Mouse (Mus musculus): ENCODE measurements at regions not wholly inside any gene's neighbourhood (a gene's known extent, or its start where the extent isn't known, plus 50 kb on each side); places are given as distances from the start of the nearest gene placed in this dataset.

DNA sequence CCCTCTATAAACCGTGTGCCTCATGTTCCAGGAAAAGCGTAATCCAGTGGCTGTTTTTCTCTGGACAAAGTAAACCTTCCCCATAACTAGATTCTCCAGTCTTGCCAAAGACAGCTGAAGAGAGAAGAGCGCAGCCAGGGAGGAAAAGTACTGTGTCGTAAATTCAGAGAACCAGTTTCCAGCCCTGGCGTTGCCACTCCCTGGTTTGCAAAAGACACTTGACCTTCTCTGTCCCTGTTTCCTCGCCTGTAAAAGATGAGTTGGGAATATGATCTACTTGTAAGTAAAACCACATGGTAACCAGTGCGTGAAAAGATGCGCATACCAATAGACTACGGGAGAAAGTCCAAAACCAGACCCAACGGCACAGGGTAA, 160.1 kb upstream of the Paip1 start:
- DNase-seq, result no peak

DNA sequence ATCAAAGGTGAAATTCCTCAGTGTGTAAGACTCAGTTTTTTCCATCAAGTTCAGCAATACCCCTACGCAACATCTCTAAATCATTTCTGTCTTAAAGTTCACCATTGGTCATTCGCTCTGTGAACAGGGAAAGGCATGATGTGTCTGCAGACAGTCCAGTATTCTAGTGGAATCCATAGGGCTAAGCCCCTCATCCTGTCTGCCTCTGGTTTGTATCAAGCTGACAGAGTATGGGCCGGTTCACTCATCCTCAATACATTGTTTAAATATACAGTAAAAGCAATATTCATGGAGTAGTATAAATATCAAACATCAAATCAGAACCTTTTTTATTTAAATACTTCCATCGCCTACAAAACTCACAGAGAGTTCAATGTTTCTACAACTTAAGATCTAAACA, 152.9 kb upstream of the Paip1 start:
- no peak for DNase-seq

DNA sequence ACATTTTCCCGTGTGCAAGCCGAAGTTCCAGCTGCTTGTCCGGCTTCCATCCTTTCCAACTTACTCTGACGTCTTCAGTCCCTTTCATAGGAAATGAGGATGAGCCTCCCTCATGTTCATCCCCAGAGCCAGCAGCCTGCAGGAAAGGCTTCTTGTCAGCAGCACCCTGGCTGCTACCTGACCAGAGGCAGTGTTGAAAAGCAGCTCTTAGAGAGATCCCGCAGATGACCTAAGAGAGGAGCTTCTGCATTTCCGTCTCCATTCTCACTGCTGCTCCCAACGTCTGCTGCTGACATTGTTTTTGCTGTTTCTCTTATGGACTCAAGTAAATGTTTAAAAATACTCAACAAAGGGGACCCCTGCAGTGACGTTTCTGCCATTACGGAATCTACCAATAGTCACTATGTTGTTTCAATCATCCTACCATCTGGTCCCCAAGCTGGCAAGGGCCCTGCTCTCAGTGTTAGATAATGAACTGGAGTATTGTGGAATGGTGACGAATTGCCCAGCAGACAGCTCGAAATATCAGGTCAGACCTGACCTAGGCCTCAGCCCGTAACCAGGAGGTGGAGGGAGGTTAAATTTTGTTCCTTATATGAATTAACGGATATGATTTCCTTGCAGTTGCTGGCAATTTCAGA, 151.0 kb upstream of the Paip1 start:
- DNase-seq, result peak; percentile 4 to 11

- no peak for DNase-seq
Observed at GRCm38 (mm10) chr13:119279449-119279848, 149.0 kb upstream of the Paip1 start.

DNA sequence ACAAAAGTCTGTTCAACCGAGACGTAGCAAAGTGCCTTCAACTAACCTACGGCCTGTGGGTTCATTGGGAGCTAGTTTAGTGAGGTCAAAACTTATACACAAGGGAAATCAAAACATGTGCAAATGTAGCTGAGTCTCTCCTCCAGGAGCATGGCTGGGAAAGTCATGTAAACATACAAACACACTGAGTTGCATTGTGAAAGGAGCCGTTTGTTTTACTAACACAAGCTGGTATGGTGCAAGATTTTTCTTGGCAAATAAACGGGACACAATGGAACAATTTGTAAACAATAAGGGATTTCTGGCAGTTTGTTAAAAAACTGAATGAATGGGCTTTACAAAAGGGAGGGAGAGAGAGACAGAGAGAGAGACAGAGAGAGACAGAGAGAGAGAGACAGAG, 147.8 kb upstream of the Paip1 start:
- DNase-seq, result no peak

DNA sequence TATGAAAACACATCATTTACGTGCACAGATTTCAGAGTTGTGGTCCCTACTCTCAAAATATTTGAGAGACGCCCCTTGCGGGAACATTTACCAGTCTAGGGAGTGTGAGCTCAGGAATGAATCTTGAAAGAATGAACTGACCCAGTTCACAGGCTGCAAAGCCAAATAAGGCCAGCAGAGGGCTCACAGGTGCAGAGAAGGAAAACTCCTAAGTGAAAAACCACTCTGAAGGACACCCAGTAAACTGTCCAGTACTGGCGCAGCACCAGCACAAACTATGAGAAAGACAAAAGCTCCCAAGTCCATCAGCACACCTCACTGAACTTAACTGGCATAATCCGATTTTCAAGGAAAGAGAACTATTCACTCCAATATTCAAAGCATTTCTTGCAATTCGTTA, 145.0 kb upstream of the Paip1 start:
- DNase-seq, result peak; percentile 68 to 83

DNA sequence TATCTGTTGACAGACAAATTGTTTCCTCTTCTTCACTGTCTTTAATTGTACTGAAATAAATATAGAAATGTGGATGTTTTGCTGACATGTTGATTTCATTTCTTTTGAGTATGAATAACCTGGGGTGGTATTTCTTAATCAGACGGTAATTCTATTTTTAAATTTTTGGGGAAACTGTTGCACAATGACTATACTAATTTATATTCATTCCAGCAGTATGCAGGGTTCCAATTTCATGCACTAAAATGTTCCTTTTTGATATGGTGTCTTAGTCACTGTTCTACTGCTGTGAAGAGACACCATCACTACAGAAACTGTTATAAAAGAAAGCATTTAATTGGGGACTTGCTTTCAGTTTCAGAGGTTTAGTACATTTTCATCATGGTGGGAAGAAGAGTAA, 119.2 kb upstream of the Paip1 start:
- DNase-seq, result no peak

GRCm38 (mm10) chr13:119310013-119310412, 118.4 kb upstream of the Paip1 start:
- no peak for DNase-seq

DNA sequence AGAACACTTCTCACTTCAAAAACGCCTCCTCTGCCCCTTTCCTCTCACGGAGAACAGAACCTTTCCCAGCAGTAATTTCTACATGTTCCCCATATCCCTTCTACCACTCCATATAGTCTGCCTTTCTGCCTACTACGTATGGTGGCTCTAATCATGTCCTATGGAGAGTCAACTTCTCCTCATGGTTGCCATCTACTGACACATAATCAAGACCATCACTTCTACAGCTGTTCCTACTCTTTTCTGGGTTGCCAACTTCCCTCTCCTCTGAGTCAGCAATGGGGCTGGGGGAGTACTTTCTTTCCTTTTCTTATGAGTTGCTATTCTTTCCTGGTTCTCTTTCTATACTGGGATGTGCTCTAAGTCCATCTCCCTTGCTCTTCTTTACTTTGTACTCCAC, 114.0 kb upstream of the Paip1 start:
- DNase-seq, result no peak

GRCm38 (mm10) chr13:119318358-119318757, 110.0 kb upstream of the Paip1 start:
- DNase-seq, result no peak

GRCm38 (mm10) chr13:119325510-119325909, 102.9 kb upstream of the Paip1 start:
- DNase-seq, result no peak

DNA sequence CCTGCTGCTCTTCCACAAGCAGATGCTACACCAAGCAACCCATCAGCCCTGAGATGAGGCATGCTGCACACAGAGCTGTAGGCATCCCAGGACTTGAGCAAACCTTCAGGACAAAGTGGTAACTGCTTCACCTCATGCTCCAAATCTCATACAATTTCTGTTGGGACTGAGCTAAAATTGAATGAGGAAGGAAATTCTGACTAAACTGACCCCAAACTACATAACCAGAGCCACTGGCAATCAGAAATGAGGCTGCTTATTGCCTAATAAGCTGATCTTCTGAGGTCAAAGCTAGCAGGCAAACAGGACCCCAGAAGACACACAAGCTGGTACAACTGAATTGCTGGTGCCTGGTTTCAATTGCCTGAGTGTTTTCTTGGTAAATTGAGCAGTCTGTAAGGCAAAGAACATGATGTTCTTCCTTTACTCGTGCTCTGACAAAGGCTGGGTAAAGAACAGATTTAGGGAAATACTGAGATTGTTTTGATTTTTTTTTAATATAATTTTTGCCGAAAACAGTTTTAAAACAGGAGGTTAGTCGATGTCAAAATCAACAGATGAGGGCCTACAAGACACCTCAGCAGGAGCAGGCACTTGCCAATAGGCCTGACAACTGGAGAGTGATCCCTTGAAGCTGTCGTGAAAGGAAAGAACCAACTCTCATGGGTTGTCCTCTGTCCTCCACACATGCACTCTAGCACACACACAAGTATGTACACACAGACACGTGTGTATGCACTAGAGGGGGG, 101.3 kb upstream of the Paip1 start:
- no peak for DNase-seq

- no peak for DNase-seq
Observed at GRCm38 (mm10) chr13:119328731-119329130, 99.7 kb upstream of the Paip1 start.

- no peak for DNase-seq
Observed at GRCm38 (mm10) chr13:119331815-119332214, 96.6 kb upstream of the Paip1 start.

DNA sequence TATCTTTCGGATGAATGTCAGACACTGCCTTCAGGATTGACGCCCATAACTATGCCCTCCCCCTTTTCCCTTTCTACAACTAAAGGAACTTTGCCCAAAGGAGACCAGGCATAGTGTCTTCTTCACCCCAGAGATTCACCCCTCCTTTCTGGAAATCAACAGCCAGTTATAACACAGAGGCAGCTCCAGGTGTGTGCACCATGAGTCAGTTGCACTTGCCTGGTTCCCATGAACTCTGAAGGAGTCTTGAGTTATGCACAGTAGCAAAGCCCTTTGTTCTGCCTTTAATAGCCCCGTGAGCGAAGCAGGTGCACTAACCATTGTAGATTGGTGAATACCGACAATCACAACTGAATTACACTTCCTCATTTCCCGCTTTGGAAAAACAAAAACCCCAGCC, 94.5 kb upstream of the Paip1 start:
- DNase-seq, result no peak

GRCm38 (mm10) chr13:119337861-119338260, 90.5 kb upstream of the Paip1 start:
- DNase-seq, result peak; percentile 21 to 49

- no peak for DNase-seq
Observed at GRCm38 (mm10) chr13:119339016-119339415, 89.4 kb upstream of the Paip1 start.

- peak; percentile 10 to 39 for DNase-seq
Observed at GRCm38 (mm10) chr13:119339762-119340161, 88.6 kb upstream of the Paip1 start.

DNA sequence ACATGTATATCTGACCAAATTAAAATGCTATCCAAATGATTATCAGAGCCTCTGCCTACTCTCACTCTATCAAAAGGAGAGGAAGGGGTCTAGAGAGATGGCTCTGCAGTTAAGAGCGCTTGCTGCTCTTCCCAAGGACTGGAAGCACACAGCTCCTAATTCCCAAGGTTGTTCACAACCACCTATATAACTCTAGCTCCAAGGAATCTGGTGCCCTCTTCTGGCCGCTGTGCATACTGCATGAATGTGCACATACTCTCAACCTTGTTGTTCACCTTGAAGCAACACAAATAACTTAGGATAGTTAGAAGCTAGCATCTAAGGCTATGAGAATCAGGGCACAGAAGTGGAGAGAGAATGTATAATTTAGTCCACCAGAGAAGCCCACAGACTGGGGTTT, 86.6 kb upstream of the Paip1 start:
- DNase-seq, result peak in 1 of 2 experiments; percentile 26

DNA sequence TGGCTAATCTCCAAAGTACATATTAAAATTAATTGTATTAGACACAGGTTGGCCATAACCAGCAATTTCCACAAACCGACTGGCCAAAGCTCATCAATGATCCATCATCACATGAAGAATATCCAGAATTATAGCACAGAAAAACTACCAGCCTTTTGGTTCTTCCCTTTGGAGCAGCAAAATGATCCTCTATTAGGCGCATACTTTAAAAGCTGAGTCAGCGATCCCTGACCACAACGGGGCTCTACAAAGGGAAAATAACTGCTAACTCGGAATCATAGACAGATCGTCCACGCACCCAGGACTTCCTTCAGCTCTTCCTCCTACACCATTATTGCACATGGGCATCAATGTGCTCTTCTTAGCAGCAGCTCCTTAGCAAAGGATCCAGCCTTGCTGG, 85.6 kb upstream of the Paip1 start:
- no peak for DNase-seq

- DNase-seq, result no peak
Observed at GRCm38 (mm10) chr13:119347988-119348387, 80.4 kb upstream of the Paip1 start.

GRCm38 (mm10) chr13:119351346-119351745, 77.1 kb upstream of the Paip1 start:
- peak in 1 of 2 experiments; percentile 33 for DNase-seq

- no peak for DNase-seq
Observed at GRCm38 (mm10) chr13:119358696-119359095, 69.7 kb upstream of the Paip1 start.

GRCm38 (mm10) chr13:119363379-119363778, 65.0 kb upstream of the Paip1 start:
- DNase-seq, result peak; percentile 22 to 60

- DNase-seq, result no peak
Observed at GRCm38 (mm10) chr13:119364160-119364559, 64.2 kb upstream of the Paip1 start.
